Mouse (Mus musculus) induced T-regulatory cell, adult 2 months (primary cell): ENCODE data around the gene Rnf180.
A peak's percentile ranks its signal among the peaks of the same experiment; 100 is the strongest.
"Not testable (repeated sequence)": the region's sequence is repeated elsewhere in the genome, so short reads cannot be mapped to it uniquely, and the experiment has no call there.

Source experiments
- DNase-seq: peaks from one replicate; pipeline ENCODE4 v3.0.0-alpha.2; 2012; ENCODE audit warnings: low read depth

Rnf180 gene

DNA sequence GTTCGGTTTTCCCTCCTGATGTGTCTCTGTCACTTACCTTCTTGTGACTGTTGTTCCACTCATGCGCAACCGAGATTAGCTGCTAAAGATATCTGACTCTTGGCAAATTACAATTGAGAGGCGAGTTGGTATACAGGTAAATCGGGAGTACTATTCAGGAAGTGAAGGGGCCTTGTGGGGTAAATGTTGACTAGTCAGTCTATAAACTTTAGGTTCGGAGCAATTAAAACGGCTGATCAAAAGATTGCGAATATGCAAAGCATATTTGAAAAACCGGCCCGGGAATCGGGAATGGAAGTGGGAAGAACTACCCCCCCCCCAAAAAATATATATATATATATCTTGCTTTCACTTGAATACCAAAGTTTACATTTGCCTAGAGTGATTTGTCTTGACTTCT, at the start of gene Rnf180:
Gene Rnf180, minus strand, starts transcription at position 101 of the 400 bp plus-strand sequence.
- no peak for DNase-seq

DNA sequence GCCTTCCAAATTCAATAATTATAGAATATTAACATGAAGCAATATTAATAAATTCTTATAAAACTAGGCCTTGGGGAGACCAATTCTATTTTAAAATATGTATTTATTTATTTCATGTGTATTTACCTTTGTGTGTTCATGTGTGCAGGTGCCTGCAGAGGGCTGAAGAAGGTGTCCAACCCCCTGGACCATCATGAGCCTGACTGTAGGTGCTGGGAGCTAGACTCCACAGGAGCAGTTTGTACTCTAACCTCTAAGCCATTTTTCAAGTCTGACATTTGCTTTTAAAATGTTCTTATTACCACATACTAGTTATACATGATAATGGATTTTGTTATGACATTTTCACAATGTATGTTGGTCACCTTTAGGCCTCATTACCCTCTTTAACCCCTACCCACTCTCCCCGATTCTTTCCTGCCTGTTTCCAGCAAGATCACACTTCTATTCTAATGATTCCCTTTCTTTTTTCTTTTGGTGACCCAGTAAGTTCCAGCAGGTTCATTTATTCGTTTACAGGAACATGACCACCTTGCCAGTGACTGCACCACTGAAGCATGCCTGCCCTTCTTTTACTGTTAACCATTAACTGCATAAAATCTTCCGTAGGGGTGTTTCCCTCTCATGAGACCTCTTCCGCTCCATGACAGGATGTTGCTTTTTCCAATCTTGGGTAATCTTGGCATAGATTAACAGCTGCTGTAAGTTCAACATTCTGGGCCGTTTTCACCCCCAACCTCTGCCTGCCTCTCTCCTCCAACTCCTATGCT, 36.8 kb upstream of the Rnf180 start:
- no peak for DNase-seq

DNA sequence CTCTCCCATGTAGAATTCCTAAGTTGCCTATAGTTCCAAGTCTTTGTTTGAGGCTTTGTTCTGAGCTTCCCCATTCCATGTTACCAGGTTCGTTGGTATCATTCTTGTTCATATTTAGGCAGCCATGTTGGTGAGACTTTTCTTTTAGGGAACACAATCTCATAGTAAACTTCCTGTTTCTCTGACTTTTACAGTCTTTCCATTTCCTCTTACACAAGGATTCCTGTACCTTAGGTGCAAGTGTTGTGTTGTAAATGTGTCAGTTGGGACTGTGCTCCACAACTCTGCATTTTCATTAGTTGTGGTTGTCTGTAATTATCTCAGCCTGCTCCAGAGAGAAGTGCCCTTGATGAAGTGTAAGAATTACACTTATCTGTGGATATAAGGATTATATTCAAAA, 32.3 kb upstream of the Rnf180 start:
- no peak for DNase-seq

DNA sequence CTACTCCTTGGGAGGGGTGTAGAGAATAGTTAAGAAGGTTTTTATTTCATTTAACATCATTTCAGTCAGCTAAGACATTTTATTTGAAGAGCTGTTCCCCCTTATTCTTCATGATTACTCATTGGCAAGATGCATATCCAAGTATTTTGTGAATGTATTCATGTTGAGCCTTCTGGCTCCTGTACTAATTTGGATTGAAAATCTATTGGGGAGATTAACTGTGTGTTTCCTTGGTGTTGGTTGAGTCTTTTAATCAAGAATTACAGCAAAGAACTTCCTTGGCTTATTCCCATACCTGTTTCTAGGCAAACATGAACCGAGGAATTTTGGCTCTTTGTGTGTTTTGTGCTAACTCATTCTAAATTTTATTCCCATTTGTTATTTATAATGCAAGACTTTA, 22.3 kb upstream of the Rnf180 start:
- no peak for DNase-seq

DNA sequence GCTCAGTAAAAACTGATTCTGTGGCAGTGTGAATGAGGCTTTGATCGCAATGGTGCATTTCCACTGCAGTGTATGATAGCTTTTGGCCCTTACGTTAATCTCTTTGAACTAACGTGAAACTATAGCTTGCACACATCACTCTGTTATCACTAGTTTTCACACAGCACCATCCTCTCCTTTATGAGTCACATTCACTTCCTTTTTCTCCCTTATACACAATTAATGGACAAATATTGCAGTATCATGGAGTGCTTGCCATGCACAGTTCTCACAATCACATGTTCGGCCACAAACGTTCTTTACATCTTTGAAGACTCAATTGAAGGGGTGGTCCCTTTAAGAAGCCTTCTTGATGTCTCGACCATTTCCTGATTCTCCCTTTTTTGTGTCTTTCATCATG, 21.4 kb upstream of the Rnf180 start:
- no peak for DNase-seq

DNA sequence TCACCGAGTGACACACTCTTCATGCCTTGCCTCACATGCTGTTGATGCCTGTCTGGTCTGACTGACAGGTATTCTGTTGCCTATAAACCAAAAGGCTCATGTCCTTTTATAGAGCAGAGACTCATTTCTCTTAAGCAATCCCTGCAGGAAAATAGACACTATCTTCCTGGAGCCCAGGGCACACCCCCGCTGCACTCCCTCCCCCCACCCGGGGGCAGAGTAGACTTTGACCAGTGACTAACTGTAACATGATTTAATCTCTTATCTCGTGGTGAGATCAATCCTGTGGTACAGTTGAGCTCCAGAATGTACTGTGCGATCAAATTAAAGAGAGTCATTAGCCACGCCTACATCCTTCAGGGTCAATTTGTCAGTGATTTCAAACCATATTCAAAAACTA, 18.1 kb upstream of the Rnf180 start:
- DNase-seq: no peak

DNA sequence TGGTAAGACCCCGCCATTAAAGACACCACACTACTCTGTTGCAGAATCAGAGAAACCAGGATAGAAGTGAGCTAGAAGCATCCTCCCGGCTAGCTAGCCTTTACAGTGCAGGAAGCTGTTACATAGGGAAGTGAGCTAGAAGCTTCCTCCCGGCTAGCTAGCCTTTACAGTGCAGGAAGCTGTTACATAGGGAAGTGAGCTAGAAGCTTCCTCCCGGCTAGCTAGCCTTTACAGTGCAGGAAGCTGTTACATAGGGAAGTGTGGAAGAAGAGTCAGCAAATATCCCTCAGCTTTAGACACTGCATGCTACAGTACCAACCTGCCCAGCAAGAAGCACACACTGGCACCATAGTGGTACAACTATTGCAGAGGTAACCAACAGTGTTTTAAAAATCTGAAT, 15.9 kb upstream of the Rnf180 start:
- not testable (repeated sequence) for DNase-seq

DNA sequence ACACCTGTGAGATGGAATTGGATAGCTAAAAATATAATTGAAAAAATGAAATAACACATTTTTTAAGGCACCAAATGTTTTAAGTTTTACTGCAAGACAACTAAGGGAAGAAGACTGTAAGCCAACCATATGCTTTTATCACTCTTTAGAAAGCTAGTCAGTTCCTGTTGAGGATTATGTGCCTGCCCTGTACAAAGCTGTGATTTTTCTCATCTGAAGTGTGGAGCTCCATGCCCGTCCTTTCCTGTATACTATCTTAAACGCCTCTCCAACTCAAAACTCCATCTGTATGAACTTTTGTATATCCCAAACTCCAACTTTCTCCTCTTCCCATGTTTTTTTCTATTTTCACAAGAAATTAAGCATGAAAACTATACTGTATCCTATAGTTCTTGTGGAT, 10.9 kb upstream of the Rnf180 start:
- DNase-seq: no peak

DNA sequence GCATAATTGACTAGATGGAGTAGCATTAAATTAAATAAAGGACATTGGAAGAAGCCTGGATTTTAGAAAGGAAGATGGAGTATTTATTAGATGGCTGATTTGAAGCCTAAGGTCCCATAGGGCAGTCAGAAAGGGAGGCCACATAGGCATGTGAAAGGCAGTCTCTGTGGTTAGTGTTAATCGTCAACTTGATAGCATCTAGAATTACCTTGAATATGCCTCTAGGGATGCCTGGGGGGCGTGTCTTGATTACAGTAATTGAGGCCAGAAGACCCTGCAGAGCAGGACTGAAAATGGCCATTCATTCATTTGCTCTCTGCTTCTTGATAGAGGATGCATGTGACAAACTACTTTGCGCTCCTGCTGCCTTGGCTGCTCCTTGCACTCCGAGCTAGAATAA, 9.4 kb upstream of the Rnf180 start:
- no peak for DNase-seq

DNA sequence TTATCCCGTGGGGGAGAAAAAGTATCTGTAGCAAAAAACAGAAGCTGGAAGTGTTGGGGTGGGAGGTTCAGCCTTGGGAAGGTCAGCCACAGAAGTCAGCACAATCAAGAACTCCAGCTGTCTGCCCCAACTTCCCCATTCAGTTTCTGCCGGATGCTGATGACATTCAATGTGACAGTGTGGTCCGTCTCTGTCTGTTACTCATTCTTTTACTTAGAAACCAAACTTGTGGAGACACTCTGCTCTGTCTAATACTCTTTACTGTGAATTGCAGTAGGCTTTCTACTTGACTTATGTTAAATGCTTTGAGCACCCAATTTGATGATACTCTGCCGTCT, 5.4 kb upstream of the Rnf180 start:
- DNase-seq: no peak

DNA sequence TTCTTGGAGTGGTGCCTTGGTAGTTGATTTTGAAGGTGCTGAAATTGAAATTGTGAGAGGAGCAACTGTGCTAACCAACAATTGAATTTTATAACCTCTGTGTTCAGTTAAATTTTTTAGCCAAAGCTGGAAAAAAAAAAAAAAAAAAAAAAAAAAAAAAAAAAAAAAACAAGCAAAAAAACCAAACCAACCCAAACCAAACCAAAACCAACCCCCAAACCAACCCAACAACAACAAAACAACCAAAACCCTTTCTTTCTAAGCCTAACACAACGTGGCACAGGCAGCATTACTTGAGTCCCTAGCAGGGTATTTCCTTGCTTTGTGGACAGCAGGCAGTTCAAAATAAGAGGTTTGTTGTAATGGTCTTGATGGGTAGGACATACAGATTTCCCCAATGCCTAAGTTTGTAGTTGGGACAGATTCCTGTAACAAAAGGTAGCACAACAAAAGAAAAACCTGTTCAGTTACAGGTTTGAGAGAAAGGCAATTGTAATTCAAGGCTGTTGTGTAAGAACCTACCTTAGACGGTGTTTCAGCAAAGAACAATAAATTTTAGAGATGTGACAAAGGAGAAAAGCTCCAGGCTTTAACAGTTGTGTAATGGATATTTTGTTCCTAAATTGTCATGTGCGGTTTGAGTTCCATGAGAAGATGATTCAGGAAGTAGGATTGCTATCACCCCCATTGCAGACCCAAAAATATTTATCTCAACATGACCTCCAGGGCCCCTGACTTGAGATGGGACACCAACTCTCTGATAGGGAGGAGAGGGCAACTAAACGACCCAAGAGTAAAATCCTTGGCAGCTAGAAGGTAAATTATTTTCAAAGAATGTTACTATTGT, 4.8 kb upstream of the Rnf180 start:
- DNase-seq: no peak

DNA sequence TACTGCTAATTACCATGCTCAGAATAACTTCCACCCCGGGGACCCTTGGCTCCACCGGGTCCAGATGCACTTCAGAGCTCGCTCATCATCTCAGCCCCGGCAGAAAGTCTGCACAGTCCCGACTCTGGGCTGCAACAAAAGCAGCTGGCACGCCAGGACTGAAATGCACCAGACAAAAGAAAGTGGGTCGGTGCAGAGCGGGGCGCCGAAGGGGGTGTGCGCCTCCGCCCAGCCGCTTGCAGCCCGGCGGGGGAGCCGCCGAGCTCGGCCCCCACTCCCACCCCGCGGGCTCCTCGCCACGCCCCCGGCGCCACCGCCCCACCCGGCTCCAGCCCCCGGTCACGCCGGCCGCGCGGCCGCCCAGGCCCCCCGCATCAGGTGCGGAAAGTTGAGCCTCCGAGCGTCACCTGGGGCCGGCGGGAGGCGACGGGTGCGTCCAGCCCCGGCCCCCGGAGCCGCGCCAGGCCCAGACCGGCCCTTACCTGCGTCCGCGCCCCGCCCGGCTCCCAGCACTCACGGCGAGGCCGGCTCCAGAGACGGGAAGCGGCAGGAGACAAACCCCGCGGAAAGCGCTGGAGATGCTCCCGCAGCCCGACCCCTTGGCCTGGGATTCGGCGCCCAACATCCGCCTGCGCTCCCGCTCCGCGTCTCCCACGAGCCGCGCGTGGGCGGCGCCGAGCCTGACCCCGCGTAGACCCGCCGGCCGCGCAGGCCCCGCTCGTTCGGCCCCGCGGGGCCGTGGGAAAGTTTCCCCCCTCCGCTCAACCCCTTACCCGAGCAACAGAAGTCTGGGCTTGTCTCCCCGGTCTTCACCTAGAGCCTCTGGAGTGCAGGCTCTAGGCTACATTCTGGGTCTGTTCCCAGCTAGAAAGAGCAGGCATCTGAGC, 591 bp downstream of the Rnf180 start:
- DNase-seq: peak; percentile 4

DNA sequence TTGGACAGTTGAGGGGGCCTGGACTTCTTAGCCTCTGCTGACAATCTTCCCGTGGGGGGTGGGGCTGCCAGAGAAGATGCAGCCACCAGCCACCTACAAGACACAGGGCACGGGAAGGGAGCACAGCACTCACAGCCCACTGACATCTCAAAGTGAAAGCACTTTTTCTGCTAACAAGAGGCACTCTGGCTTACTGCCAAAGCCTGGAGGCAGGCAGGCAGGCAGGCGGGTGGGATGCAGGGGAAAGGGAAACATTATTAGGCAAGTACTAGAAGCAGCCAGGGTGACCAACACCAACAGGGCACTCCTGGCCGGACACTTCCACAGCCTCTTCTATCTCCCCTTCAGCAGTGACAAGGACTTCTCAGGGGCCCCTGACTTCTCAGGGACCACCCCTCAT, 2.8 kb downstream of the Rnf180 start:
- DNase-seq: no peak

DNA sequence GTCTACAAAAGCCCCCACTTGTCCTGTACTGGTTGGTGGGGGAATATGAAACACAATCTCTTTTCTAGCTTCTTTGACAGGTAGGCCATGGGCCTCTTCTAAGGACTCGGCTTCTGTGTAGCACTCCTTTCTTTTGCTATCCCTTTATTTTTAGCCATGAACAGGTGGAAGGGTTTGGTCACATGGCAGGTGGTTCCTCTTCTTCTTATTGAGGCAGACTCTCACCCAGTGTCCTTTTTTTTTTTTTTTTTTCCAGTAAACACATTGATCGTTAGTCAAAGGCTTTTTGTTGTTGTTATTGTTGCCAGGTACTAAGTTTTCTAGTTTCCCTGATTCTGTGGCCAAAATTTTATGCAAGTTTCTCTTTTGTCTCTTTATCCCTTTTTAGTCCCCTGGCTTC, 4.0 kb downstream of the Rnf180 start:
- no peak for DNase-seq

DNA sequence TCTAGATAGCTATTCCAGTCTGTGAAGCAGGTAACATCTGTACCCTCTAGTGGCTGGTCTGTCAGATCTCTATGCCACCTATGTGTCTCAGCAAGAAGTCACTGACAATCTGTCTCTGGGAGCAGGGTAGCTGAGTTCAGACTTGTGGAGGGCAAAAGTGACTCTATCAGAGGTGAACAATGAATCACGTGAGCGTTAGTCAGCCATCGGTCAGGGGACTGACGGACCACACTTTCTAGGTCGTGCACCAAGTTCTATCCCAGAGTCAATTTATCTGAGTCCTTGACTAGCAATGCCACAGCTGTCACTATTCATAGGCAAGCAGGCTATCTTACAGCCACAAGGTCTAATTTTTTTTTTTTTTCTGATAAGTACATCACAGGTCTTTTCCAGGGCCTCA, 4.6 kb downstream of the Rnf180 start:
- no peak for DNase-seq

DNA sequence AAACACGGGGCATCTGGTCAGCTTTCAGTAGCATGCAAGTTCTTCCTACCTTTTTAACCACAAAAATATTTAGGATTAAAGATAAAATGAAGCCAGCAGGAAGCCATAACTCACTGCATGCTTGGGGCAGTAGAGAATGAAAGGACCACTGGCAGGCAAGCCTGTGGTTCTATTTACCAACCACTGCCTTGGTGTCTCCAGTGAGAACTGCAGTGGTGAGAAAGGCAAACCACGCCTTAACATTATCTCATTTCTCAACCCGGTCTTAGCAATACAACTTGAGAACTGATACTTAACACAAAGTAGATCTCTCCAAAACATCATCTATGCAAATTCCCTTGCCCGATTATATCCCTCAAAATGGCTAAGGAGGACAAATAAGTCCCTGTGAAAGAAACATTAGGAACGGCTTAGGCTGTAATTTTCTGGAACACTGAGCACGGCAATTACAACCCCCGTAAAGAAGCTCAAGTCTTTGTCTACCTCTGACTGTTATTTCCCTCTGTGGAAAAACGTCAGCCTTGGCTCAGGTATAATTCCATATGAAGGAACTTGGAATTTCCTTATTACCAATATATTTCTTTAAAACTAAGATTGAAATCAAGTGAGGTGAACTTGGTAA, 15.1 kb downstream of the Rnf180 start:
- no peak for DNase-seq

DNA sequence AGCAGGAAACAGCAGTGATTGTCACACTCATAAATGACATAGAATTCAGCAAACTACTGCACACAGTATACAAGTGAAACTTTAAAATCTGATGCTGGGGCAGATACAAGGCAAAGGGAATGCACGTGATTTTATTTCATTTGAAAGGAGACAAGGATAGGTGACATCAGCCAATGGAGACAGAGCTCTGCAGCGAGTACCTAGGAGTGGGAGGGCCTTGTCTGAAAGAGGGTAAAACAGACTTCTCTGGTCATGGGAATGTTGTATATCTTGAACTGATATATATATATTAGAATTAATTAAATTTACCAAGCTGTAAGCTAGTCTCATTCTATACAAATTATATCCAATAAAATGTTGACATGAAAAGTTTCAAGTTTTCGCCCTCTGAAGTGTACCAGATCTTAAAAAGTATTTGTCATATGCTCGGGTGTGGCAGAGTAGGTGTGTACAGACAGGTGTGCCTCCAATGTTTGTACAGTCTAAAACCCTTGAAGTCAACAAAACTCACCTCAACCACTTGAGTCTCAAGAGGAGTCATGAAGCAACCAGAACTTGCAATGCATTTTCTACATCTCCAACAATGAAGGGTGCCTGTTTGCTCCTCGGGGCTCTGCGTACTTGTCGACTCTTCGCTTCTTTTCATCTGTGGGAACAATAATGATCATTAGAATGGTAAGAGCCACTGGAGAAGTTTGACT, 24.1 kb downstream of the Rnf180 start:
- no peak for DNase-seq

DNA sequence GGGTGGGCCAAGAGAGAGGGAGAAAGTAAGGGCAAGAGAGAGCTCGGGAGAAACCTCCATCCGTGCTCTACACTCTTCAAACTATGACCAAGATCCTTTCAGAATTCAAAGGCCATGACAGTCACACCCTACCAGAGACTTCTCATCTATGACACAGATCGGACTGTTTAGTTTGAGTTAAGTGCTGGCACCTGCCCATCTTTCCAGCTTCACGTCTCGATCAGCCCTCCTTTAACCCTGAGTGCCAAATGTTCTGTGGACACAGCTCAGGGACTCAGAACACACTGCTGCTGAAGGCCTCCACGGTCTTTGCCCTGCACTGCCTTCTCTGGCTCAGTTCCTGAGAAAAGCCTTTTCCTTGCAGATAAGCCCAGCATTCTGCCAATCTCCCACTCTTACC, 27.2 kb downstream of the Rnf180 start:
- no peak for DNase-seq

DNA sequence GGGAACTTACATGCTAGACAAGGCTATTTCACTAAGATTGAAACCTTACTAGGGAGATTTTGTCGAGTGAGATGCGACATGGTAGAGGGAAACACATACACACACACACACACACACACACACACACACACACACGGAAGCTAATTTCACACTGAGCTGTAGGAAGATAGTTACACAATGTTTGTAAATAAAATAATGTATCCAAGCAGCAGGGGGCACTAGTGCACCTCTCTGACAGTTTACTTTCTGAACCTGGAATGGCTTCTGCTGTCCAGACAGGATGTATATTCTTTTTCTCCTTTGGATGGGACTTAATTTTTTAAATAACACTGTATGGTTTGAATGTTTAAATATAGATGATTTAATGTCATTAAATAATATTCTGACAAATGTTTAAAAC, 27.9 kb downstream of the Rnf180 start:
- peak; percentile 48 for DNase-seq

DNA sequence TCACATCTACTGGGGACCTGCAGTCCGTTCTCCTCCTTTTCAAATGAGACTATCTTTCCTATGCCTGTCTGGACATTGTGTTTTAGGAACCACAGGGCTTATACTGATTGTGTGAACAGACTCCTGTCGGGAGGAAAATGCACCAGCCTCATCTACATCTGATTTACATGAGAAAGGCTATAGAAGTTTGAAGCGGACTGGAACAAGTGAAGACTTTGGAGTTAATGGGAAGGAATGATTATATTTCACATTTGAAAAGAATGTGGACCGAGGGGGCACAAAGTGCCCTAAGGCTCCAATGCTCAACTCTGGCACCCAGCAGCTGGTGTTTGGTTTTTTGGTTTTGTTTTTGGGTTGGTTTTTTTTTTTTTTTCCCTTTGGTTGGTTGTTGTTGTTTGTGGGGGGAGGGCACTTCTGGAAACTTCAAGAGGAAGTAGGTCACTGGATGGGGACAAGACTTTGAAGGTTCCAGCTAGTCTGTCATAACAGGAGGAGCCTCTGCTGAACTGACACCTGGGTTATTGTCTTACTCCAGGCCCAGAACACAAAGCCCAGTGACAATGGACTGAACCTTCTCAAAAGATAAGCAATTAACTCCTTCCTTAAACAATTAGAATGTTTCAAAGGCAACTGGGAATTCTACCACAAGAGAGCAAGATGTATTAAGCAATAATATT, 37.7 kb downstream of the Rnf180 start:
- no peak for DNase-seq

DNA sequence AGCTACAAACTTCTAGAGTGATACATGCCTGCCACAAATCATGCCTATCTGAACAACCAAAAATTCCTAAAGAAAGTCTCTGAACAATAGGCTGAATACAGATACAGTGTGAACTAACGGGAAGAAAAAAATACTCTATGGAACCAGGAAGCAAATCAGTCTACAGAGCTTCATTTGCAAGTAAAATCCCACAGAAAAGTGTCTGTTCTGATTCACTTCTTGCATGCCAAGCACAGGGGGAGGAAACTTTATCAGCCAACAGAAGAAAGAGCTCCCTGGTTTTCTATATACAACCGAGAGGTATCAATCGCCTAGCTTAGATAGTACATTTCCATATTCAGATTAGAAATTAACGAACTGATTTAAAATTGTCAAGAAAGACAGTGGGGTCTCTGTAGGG, 43.8 kb downstream of the Rnf180 start:
- no peak for DNase-seq
